Mouse (Mus musculus): Measurements from ENCODE around the gene Muc3.
A peak's percentile ranks its signal among the peaks of the same experiment; 100 is the strongest.

- TF ChIP-seq TAL1 (IDR thresholded peaks at IDR 0.05; ENCODE audit: low read length) (no peak), ZC3H11A (IDR thresholded peaks at IDR 0.05; ENCODE audit: low read depth, low read length) (no peak), POLR2A (IDR thresholded peaks at IDR 0.05; ENCODE audit: control insufficient read depth in 1 of 2, insufficient read depth in 1 of 2, low read depth in 1 of 2, low read length in 2 of 2, poor library complexity in 1 of 2) (peak in 1 of 2 experiments; percentile 37; a peak in 1 of 4 replicates), HCFC1 (IDR thresholded peaks at IDR 0.05; ENCODE audit: low read depth, low read length) (no peak), SMC3 (IDR thresholded peaks at IDR 0.05; ENCODE audit: low read depth, low read length) (no peak), ZNF384 (IDR thresholded peaks at IDR 0.05; ENCODE audit: low read depth, low read length) (no peak)
These were observed 39.1 kb downstream of the Muc3 start for GRCm38 (mm10) chr5:137109941-137110593.

All from MEL (cell line).